Mouse (Mus musculus) limb, embryonic 13.5 days (tissue): ENCODE results near the gene Syngr3. TPM values are rescaled to one million over a fixed set of nuclear protein-coding genes. Genes with fewer than 3 reads are reported as not detected.
A peak's percentile ranks its signal among the peaks of the same experiment; 100 is the strongest.

Experiments
- ATAC-seq: fragments of 200-750 bp; cut with Nextera tagmentation; 2 replicates; pipeline ENCODE4 v1.8.0; 2017; ENCODE audit warnings: low read depth, moderate number of reproducible peaks, moderate TSS enrichment; ENCODE audit not compliant: low FRiP score
- H3K27ac ChIP-seq: fragments of 300-500 bp; sonication (generic); 2 replicates; pipeline ENCODE4 v1.5.1; 2015; ENCODE audit warnings: inconsistent platforms, mild to moderate bottlenecking, moderate library complexity
- H3K27me3 ChIP-seq: fragments of 300-500 bp; sonication (generic); 2 replicates; pipeline ENCODE4 v1.6.1; 2015; ENCODE audit warnings: mild to moderate bottlenecking, inconsistent platforms
- H3K36me3 ChIP-seq: fragments of 300-500 bp; sonication (generic); 2 replicates; pipeline ENCODE4 v1.6.1; 2015; ENCODE audit warnings: inconsistent platforms, mild to moderate bottlenecking, moderate library complexity
- H3K4me1 ChIP-seq: fragments of 300-500 bp; sonication (generic); 2 replicates; pipeline ENCODE4 v1.6.1; 2015; ENCODE audit warnings: inconsistent platforms
- H3K4me2 ChIP-seq: fragments of 300-500 bp; sonication (generic); replicated peaks from 2 replicates; pipeline ENCODE4 v1.6.1; 2015; ENCODE audit warnings: inconsistent platforms, mild to moderate bottlenecking, moderate library complexity
- H3K4me3 ChIP-seq: fragments of 300-500 bp; sonication (generic); 2 replicates; pipeline ENCODE4 v1.5.1; 2015; ENCODE audit warnings: moderate library complexity, mild to moderate bottlenecking, inconsistent platforms
- H3K9ac ChIP-seq: fragments of 300-500 bp; sonication (generic); 2 replicates; pipeline ENCODE4 v1.6.1; 2015; ENCODE audit warnings: mild to moderate bottlenecking, inconsistent platforms
- H3K9me3 ChIP-seq: fragments of 300-500 bp; sonication (generic); 2 replicates; pipeline ENCODE4 v1.6.1; 2016; ENCODE audit warnings: inconsistent platforms
- WGBS: fragments of 180-500 bp; shearing (Covaris S2); methylation state at CpG from one replicate; pipeline ENCODE4 v1.1.7; 2015; 5-methylcytosine and 5-hydroxymethylcytosine counted together
- polyA plus RNA-seq: library from polyadenylated mRNA; unstranded; fragments of >200 nt; fragmentation: Nextera tagmentation; extraction: Ambion mirVana; gene quantifications from 2 replicates; pipeline ENCODE4 v1.2.1, GENCODE M21; 2015

The Syngr3 gene
- polyA plus RNA-seq, 1 experiment from 2014 or later: 8.4 TPM

DNA sequence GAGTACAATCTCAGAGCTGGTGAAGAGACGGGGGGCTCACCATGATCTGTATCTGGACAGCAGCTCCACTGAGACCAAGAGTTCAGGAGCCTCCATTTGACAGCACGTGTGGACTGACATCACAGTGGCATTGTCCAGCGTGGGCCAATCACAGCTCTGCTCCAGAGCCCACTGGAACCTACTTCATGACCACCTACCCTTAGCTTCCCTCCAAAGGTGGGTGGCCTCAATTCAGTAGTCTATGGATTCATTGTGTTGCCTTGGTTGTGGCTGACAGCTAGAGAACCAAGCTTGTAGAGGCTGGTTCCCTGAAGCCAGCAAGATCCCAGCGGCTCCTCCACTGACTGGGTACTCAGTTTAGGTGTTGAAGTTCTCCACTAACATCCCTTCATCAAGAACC lies 28.2 kb upstream of the Syngr3 start, which contains the start of the genes Rnf151 and Rps2:
Gene Rnf151 (minus strand): TSS at position 121 of the 400 bp plus-strand sequence.
Gene Rps2 (plus strand): TSS at position 174 of the 400 bp plus-strand sequence.
- peaks cover 47% of the 10 kb centered on the region for H3K36me3 ChIP-seq
- WGBS: 81% methylated on average over 4 of the region's 4 CpGs

GRCm38 (mm10) chr17:24716166-24716682 lies 26.5 kb upstream of the Syngr3 start:
- H3K27ac ChIP-seq: no peak overlapping the region
- H3K4me2 ChIP-seq: no peak overlapping the region
- H3K9ac ChIP-seq: no peak overlapping the region
- no peak overlapping the region for H3K4me3 ChIP-seq
- H3K36me3 ChIP-seq: peaks cover 32% of the 10 kb centered on the region
- peaks cover 8% of the 10 kb centered on the region for H3K4me1 ChIP-seq
- 97% methylated on average over 15 of the region's 15 CpGs for WGBS
- ATAC-seq: no peak
- H3K9me3 ChIP-seq: no peaks in the 10 kb centered on the region
- no peaks in the 10 kb centered on the region for H3K27me3 ChIP-seq

More for the DNA sequence above, 28.2 kb upstream of the Syngr3 start, which contains the start of the genes Rnf151 and Rps2:
- Histone ChIP-seq H3K4me1 (peaks cover 25% of the 10 kb centered on the region), H3K9me3 (no peaks in the 10 kb centered on the region), H3K9ac (peak within 1 kb of the TSS; percentile 92), H3K27me3 (no peaks in the 10 kb centered on the region), H3K4me3 (peak within 1 kb of the TSS; percentile 84), H3K27ac (no peak within 1 kb of the TSS), H3K4me2 (peak within 1 kb of the TSS; percentile 91)
- ATAC-seq: no peak

- Histone ChIP-seq H3K9ac (no peak overlapping the region), H3K27ac (no peak overlapping the region), H3K4me1 (peaks cover 6% of the 10 kb centered on the region), H3K9me3 (no peaks in the 10 kb centered on the region), H3K4me3 (no peak overlapping the region), H3K4me2 (no peak overlapping the region), H3K36me3 (peaks cover 28% of the 10 kb centered on the region), H3K27me3 (no peaks in the 10 kb centered on the region)
- ATAC-seq: no peak
- WGBS: 67% methylated on average over 6 of the region's 6 CpGs
Measured at GRCm38 (mm10) chr17:24715556-24715955, 25.8 kb upstream of the Syngr3 start.

GRCm38 (mm10) chr17:24708646-24709045 lies 18.9 kb upstream of the Syngr3 start:
- ATAC-seq: no peak
- WGBS: 35% methylated on average over 2 of the region's 2 CpGs
- Histone ChIP-seq H3K36me3 (peaks cover 23% of the 10 kb centered on the region), H3K9ac (no peak overlapping the region), H3K4me3 (0 out of 2 replicates have a peak overlapping the region, but pooled peaks have one; percentile 85), H3K4me2 (peak overlapping the region; percentile 84; the same call in 1 of the 2 replicates), H3K27ac (no peak overlapping the region), H3K4me1 (peaks cover 14% of the 10 kb centered on the region), H3K9me3 (no peaks in the 10 kb centered on the region), H3K27me3 (no peaks in the 10 kb centered on the region)

- peak overlapping the region; percentile 84 for H3K4me2 ChIP-seq
- no peaks in the 10 kb centered on the region for H3K27me3 ChIP-seq
- H3K9me3 ChIP-seq: no peaks in the 10 kb centered on the region
- peak overlapping the region; percentile 85 for H3K4me3 ChIP-seq
- H3K4me1 ChIP-seq: peaks cover 14% of the 10 kb centered on the region
- peak overlapping the region; percentile 67 for H3K27ac ChIP-seq
- H3K9ac ChIP-seq: peak overlapping the region; percentile 81
- peaks cover 29% of the 10 kb centered on the region for H3K36me3 ChIP-seq
- peak; percentile 14; the same call in 1 of the 2 replicates for ATAC-seq
- WGBS: 6% methylated on average over 24 of the region's 24 CpGs
Measured at GRCm38 (mm10) chr17:24707801-24708425, 18.2 kb upstream of the Syngr3 start.

DNA sequence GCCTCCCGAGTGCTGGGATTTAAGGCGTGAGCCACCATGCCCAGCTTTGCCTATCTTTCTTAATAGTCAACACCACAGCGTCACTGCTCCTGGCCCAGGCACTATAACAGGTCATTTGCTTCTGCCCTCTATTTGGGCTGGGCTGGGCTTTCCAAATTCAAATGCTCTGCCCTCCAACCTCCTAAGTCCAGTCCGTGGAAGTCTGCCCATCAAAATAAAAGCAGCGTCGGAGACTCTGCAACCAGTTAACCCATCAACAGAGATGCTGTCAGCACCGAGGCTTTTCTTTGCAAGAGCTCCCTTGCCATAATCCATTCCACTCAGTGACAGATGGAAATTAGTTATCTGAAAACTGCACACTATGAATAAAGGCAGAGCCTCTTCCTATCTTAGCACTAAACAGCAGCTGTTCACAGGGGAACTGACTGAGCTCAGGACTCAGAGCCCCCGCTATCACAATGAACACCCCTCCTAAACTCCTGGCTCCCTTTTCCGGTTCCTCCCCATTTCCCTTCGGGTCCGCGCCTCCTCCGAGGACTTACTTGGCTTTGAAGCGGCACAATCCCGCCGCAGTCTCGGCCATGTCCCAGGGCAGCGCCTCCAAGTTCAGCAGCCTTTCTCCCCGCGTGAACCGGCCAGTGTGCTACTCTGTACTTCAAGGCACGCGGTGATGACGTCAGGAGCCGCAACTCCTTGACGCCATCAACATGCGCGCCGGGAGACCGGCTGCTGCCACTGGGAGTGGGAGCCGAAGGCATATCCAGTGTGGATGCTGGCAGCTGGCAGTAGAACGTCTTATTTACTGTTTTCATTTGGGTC lies 17.4 kb upstream of the Syngr3 start, which contains the start of gene Tbl3:
Gene Tbl3 (minus strand): TSS at position 679 of the 819 bp plus-strand sequence.
- Histone ChIP-seq H3K4me1 (peaks cover 14% of the 10 kb centered on the region), H3K4me3 (peak within 1 kb of the TSS; percentile 85), H3K27ac (peak within 1 kb of the TSS; percentile 67), H3K4me2 (peak within 1 kb of the TSS; percentile 84), H3K9ac (peak within 1 kb of the TSS; percentile 81), H3K27me3 (no peaks in the 10 kb centered on the region), H3K9me3 (no peaks in the 10 kb centered on the region), H3K36me3 (peaks cover 36% of the 10 kb centered on the region)
- ATAC-seq: peak; percentile 86
- WGBS: 4% methylated on average over 32 of the region's 32 CpGs

DNA sequence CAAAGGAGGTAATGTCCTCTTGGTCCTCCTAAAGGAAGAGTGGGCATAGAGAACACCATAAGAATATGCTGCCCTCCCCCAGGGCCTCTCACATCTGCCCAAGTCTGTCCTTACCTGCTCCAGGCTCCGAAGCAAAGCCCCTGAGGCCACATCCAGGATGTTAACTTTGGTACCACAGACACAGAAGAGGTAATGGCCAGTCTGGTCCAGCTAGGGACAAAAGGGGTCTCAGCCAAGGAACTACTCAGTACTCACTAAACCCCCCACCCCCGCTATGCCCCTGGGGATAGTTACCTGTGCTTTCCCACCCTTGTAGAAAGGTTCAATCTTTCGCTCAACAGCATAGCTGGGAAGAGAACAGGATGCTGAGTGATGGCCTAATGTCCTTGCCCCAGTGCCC lies 16.1 kb upstream of the Syngr3 start:
- H3K9ac ChIP-seq: no peak overlapping the region
- peak overlapping the region; percentile 15 for H3K4me3 ChIP-seq
- no peak overlapping the region for H3K27ac ChIP-seq
- 89% methylated on average over 3 of the region's 3 CpGs for WGBS
- H3K27me3 ChIP-seq: no peaks in the 10 kb centered on the region
- H3K9me3 ChIP-seq: no peaks in the 10 kb centered on the region
- no peak for ATAC-seq
- H3K4me1 ChIP-seq: peaks cover 14% of the 10 kb centered on the region
- peak overlapping the region; percentile 84; the same call in 1 of the 2 replicates for H3K4me2 ChIP-seq
- peaks cover 50% of the 10 kb centered on the region for H3K36me3 ChIP-seq

GRCm38 (mm10) chr17:24701251-24701650 lies 11.5 kb upstream of the Syngr3 start:
- peaks cover 22% of the 10 kb centered on the region for H3K4me1 ChIP-seq
- H3K9me3 ChIP-seq: no peaks in the 10 kb centered on the region
- no peak for ATAC-seq
- 86% methylated on average over 9 of the region's 9 CpGs for WGBS
- H3K27me3 ChIP-seq: no peaks in the 10 kb centered on the region
- H3K36me3 ChIP-seq: peaks cover 63% of the 10 kb centered on the region
- no peak overlapping the region; the same call in 1 of the 2 replicates for H3K9ac ChIP-seq
- no peak overlapping the region for H3K27ac ChIP-seq
- no peak overlapping the region for H3K4me3 ChIP-seq
- no peak overlapping the region for H3K4me2 ChIP-seq

- 70% methylated on average over 2 of the region's 2 CpGs for WGBS
- no peak overlapping the region for H3K9ac ChIP-seq
- H3K27ac ChIP-seq: no peak overlapping the region
- no peaks in the 10 kb centered on the region for H3K27me3 ChIP-seq
- ATAC-seq: no peak
- H3K4me1 ChIP-seq: peaks cover 28% of the 10 kb centered on the region
- H3K9me3 ChIP-seq: no peaks in the 10 kb centered on the region
- no peak overlapping the region for H3K4me2 ChIP-seq
- H3K36me3 ChIP-seq: peaks cover 49% of the 10 kb centered on the region
- H3K4me3 ChIP-seq: no peak overlapping the region
Measured at GRCm38 (mm10) chr17:24699473-24699872, 9.7 kb upstream of the Syngr3 start.

DNA sequence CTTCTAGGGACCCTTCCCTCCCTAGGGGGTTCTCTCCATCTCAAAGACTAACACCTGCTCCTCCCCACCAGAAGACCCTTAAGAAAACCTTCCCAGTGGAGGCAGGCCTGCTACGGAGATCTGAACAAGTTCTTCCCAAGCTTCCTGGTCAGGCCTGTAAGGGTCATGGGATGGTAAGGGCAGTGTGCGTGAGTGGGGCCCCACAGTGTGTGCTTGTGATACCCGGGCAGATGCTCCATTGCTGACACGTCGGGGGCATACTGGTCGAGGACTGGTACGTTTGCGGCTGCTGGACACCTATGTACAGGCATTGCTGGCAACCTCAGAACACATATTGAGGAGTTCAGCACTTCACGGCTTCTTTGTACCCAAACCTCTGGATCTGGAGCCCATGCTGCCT lies 9.0 kb upstream of the Syngr3 start:
- ATAC-seq: no peak
- WGBS: 68% methylated on average over 9 of the region's 9 CpGs
- Histone ChIP-seq H3K9ac (no peak overlapping the region), H3K36me3 (peaks cover 44% of the 10 kb centered on the region), H3K4me3 (no peak overlapping the region), H3K4me2 (no peak overlapping the region), H3K4me1 (peaks cover 31% of the 10 kb centered on the region), H3K9me3 (no peaks in the 10 kb centered on the region), H3K27ac (no peak overlapping the region), H3K27me3 (no peaks in the 10 kb centered on the region)

DNA sequence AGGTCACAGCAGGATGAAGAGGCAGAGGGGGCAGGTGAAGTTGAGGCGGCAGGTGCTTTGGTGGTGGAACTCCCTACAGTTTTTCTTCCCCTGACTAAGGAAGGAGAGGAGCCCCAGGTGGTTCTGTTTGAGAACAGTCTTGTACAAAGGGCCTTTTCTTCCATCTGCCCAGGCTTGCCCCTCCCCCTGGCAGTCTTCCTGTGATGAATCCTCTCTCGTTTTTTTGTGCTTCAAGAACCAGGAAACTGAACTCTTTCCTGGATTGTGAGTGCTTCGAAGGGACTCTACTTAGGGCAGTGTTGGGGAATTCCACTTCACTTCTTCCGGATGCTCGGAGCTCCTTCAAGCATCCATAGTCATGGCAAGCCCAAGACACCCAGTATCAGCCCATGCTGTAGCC lies 8.2 kb upstream of the Syngr3 start:
- 20% methylated on average over 5 of the region's 5 CpGs for WGBS
- no peak overlapping the region for H3K4me2 ChIP-seq

More for the DNA sequence above, 8.2 kb upstream of the Syngr3 start:
- H3K9me3 ChIP-seq: no peaks in the 10 kb centered on the region
- no peak overlapping the region for H3K4me3 ChIP-seq
- ATAC-seq: no peak
- H3K9ac ChIP-seq: peak overlapping the region; percentile 5; the same call in 1 of the 2 replicates
- no peaks in the 10 kb centered on the region for H3K27me3 ChIP-seq
- peaks cover 43% of the 10 kb centered on the region for H3K36me3 ChIP-seq
- H3K4me1 ChIP-seq: peaks cover 31% of the 10 kb centered on the region
- H3K27ac ChIP-seq: no peak overlapping the region
